Mouse (Mus musculus): ENCODE measurements at regions not wholly inside any gene's neighbourhood (a gene's known extent, or its start where the extent isn't known, plus 50 kb on each side); places are given as distances from the start of the nearest gene placed in this dataset.

DNA sequence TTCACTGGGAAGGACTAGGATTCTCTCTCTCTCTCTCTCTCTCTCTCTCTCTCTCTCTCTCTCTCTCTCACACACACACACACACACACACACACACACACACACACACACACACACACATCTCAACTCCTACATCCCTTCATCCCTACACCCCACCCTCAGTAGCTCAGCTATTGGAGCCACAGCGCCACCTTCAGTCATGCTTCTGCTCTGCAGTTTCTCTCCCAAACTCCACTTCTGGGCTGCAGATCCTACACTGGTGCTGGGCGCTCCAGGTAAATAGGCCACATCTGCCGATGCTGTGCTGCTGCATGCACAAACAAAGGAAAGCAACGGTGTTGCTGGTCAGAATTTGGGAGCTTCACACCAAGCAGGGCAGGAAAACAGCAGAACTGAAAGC, 74.9 kb upstream of the Syt13 start:
- TF ChIP-seq FLI1 (IDR thresholded peaks at IDR 0.05; ENCODE audit: low read length): no peak
- no peak for TF ChIP-seq GATA1 (IDR thresholded peaks at IDR 0.05; ENCODE audit: borderline replicate concordance, low read length)

All from megakaryocyte, embryonic 14.5 days (primary cell).